Mouse (Mus musculus) olfactory bulb, adult 2 months (tissue): ENCODE data around the gene Fis1.

Experiments
- CTCF ChIP-seq: fragments of 200-500 bp; IDR thresholded peaks from 2 replicates; pipeline ENCODE4 v1.5.1; 2012; ENCODE audit warnings: low read depth, mild to moderate bottlenecking, low read length, moderate library complexity; ENCODE audit not compliant: insufficient read depth
- POLR2A ChIP-seq: fragments of 200-500 bp; IDR thresholded peaks from 2 replicates; pipeline ENCODE4 v1.6.1; 2012; ENCODE audit warnings: mild to moderate bottlenecking, low read depth, low read length, moderate library complexity; ENCODE audit not compliant: insufficient read depth

GRCm38 (mm10) chr5:136979762-136980161, 26.7 kb downstream of the Fis1 start:
- no peak for TF ChIP-seq CTCF
- no peak for TF ChIP-seq POLR2A
